Mouse (Mus musculus) embryo, embryonic 11.5 days (tissue): ENCODE data around the gene Necab2.

Source experiments
- DNase-seq: peaks from one replicate; pipeline ENCODE4 v3.0.0-alpha.2; 2012; ENCODE audit warnings: low read depth, low spot score

Necab2 gene

DNA sequence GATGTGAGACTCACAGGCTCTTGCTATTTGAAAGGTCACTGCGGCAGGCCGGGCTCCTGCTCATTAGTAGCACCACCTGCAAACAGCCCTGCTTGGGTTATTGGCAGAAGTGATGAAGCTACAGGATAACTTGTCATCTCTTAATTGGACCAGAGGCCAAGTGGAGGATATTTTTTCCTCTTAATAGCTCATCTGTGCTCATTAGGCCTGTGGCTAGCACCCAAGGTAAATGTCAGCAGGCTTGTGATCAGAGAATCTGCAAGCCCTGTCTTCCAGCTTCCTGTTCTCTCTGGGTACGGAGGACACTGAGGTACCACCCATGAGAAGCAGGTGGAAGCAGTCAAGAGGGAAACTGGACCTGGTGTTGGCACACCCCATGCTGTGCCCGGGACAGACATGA is 4.6 kb downstream of the Necab2 start:
- DNase-seq, result no peak

DNA sequence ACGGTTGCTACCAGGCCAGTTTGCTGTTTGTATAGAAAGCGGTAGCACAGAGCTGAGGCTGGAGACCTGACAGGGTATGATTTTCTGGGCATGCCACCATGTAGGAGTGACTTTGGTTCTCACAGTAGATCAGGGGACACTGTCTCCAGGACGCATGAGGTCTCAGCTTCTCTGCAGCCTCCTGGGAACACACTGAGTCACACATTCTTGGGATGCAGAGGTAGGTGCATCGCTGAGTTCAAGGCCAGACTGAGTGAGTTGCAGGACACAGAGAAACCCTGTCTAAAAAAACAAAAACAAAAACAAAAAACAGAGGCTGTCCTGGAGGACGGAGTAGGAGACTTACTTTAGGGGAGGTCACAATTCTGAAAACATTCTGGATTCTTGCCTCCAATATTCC is 6.4 kb downstream of the Necab2 start:
- DNase-seq, result no peak

DNA sequence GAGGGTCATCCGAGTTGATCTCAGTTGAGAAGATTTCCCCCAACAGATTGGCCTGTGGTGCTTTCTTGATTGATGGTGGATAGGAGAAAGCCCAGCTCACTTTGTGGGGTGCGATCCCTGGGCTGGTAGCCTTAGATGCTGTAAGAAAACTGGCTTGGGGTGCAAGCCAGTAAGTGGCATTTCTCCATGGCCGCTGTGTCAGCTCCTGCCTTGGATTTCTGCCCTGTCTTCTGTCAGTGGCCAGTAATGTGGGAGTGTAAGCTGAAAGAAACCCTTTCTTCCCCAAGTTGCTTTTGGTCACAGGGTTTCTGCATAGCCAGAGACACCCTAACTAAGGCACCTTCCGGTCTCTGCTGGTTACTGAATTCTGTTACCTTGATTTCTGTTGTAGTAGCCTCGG is 9.5 kb downstream of the Necab2 start:
- no peak for DNase-seq

DNA sequence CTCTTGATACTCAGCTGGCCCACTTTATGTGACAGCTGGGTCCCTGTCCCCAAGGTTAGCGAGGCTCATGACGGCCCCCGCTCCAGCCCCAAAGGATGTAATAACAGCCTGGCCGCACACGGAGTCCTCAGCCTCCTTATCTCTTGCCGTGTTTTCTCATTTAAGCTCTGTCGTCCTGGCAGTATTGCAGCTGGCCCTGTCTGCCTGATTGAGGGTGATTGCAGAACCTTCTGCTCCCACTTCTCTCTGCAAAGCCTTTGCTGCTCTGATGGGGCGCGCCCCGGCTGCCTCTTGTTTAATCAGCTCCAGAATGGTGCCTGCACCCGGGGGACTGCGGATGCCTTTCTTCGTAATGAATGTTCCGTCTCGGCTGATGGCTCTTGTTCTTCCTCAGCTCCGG is 13.2 kb downstream of the Necab2 start:
- DNase-seq, result no peak

DNA sequence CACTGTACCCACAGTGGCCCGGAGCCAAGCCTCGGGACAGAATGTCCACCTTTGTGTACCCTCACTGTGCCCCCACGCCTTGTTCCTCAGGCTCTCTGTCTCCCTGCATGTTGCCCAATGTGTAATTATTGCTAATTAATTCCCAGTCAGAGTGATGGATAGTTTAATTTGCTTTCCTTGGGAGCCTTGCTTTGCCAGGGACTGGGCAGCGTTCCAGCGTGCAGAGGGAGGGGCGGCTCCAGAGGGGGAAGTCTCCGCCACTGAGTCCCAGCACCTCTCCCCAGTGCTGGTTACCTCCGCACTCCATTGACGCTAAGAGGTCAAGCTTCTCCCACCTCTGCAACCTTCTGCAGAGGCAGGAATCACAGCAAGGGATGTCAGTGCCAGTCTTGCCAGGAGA is 14.8 kb downstream of the Necab2 start:
- DNase-seq, result no peak

DNA sequence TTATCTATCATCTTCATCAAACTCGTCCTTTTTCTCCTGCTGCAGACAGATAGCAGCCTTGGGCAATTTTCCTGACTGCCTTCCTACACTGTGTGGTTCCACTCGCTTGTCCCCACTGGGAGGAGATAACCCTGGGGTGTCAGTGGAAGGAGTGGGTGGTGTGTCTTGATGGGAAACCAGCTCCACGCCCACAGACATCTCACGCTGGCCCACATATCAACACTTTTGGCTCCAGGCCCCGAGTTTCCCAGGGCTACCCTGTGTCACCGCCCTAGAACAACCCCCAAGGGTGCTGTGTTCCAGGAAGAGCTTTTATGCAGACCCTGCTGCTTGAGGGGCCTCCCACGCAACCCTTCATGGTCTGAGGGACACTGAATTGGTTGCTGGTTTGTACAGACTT is 17.2 kb downstream of the Necab2 start:
- no peak for DNase-seq

DNA sequence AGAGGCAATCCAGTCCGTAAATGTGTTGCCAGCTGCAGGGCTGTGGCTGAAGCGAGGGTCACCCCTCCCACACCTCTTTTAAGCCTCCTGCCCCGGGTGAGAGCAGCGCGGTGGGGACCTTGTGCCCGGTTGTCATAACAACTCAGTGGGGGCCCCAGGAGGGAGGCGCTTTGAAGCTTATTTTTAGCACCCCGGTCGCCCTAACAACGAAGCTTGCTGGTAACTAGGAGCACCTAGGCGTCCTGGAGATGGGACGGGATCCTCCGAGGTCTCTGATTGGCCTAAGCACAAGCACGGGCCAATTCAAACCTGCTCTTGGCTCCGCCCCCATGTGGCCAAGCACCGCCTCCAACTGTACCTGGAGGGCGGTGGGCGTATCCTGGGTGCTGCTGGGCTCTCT is 19.6 kb downstream of the Necab2 start:
- DNase-seq, result no peak

DNA sequence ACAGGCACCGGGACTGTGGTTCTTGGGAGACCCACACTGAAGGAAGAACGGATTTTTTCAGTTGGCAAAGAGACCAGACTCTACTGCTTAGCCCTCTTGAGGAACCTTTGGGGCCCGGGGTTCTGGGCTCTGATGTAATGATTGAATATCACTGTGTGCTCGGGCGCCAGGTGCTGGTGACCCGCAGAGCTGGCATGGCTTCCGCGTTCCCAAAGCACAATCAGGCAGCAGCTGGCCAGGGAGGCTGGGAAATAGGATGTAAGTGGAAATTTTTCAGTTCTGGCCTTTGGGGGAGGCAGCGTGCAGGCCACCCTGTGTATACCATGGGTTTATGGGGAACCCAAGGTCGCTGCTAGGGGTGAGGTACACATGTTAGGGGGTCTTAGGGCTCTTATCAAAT is 20.3 kb downstream of the Necab2 start:
- no peak for DNase-seq

DNA sequence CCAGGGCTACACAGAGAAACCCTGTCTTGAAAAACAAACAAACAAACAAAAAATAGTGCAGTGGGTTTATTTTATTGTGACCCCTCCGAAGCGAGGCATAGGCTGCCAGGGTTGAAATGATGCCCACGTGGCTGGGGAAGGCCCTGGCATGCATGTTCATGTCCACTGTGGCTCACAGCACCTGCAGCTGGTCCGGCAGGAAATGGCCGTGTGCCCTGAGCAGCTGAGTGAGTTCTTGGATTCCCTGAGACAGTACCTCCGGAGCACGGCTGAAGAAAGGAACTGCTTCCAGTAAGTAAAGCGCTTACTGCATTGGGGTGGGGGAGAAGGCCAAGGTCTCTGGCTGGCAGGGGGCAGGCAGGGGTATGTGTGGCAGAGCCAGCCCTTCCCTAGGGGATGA is 21.6 kb downstream of the Necab2 start:
- no peak for DNase-seq

DNA sequence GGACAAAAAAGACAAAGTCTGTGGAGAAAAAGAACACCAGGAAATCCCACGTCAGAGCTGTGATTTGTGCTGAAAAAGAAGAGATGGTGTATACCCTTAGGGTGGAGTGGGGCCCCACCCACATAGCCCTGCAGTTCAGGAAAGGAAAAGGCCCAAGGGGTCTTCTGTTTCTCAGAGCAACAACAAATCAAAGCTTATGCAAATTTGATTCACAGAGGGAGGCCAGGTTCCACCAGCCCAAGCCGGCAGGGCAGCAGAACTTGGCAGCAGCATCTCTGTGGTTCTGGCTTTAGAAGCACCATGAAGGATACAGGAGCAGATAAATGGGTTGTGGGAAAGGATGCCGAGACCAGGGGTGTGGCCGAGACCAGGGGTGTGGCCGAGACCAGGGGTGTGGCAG is 32.2 kb downstream of the Necab2 start:
- DNase-seq, result no peak

DNA sequence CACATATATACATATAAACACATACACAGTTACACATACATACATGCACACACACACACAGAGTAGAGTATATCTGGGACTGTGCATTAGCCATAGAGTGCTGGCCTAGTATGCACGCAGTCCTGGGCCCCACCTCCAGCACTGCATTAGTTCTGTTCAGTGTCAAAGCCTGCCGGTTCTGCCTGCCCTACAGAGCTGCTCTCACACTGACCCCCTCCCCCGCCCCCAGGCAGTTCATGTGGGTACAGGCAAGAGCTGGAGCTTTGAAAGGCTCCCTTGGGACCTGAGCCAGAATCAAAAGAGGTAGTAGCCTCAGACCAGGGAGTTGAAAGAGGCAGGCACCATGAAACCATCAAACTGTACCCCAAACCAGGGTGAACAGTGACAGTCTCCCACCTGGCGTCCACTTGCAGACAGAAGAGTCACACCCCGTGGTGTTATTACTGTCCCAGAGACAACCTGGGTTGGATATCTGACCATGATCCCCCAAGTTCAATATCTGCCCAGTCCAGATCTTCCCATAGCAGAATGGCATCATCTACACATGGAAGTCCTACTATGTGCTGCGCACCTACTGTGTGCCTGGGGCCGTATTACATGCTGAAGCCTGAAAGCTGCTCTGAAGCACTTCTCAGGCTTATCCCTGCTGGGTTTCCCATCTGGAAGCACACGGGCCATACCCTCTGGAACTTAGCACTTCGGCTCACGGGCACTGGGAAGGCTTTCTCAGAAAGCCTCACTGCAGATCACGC is 37.8 kb downstream of the Necab2 start:
- DNase-seq, result no peak

DNA sequence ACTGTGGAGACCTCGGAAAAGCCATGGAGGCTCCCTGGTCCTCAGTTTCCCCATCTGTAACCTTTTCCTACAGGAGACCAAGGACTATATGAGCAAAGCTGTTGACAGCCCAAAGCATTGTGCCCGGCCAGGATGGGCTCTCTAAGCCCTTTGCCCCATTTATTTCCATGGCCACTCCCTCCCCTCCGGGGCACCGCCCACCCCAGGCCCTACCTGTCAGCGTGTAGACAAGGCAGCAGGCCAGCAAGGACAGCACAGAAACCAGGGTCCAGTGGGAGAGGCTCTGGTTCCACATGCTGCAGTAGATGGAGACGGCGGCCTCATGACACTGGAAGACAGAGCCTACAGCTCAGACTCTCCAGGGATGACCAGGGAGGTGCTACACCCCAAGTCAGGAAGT is 40.6 kb downstream of the Necab2 start:
- DNase-seq, result no peak

DNA sequence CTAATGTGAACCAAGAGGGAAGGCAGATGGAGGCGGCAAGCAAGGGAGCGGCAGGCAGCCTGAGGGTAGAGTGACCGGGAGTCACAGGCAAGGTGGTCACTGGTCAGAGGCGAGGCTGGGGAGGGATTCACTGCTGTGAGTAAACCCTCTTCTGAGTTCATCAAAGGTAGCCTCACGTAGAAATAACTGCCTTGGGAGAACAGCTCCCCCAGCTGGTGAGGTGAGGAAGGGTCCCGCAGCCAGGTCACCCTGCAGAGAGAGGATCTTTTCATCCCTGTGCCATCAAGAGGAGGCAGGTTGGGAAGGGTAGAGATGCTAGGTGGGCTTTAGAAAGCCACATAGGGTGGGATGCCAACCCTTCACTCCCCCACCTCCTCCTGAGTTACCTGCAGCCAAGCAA is 50.3 kb downstream of the Necab2 start:
- no peak for DNase-seq

DNA sequence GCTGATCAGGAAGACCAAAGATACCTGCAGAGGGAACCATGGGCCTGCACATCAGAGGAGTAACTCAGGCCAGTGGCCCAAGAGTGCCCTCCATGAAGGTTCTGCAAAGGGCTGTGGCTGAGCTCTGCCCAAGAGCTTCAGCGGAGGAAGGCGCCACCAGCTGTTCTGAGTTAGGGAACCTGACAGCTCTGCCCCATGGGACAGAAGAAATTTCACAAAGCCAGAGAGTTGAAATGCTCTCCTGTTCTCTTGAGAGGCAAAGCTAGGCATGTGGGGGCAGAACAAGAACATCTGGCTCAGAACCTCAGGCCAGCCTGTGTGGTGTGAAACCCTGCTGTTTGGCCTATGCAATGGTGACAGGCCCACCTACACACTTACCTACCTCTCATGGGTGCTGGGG is 53.3 kb downstream of the Necab2 start:
- no peak for DNase-seq

DNA sequence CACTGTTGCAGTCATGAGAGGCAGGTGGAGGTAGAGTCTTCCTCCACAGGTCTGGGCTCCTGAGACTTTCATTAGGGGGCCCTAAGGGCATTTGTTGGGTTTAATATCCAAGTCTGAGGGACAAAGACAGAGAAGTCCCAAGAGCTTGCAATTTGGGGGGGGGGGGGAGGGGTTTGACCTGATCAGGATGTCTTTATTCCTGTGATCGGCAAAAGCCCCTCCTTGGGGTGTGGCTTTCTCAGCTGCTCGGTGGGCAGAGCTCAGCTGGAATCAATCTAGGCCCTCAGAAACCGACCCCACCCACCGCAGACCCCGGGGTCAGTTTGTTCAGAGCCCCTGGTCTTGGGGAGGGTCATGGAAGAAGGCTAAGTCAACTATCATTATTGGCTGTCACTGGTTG is 55.1 kb downstream of the Necab2 start, which contains the start of gene Slc38a8:
Gene Slc38a8 (minus strand): TSS at position 101 of the 400 bp plus-strand sequence.
- DNase-seq, result no peak

DNA sequence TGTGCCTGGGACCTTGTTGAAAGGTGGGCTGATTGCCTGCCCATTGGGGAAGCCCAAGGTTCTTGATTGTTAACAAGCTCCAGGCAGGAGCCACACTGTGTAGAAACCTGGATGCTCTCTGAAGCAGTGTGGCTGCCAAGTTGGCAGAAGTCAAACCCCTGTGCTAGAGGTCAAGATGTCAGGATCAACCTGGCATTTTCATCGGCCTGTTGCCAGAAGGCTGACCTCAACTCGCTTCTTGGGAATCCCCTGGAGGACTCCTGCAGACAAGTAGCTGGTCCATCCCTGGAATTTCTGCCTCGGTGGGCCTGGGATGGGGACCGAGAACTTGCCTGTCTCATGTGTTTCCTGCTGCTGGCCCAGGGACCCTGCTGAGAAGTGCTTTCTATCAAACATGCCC is 55.6 kb downstream of the Necab2 start:
- no peak for DNase-seq

DNA sequence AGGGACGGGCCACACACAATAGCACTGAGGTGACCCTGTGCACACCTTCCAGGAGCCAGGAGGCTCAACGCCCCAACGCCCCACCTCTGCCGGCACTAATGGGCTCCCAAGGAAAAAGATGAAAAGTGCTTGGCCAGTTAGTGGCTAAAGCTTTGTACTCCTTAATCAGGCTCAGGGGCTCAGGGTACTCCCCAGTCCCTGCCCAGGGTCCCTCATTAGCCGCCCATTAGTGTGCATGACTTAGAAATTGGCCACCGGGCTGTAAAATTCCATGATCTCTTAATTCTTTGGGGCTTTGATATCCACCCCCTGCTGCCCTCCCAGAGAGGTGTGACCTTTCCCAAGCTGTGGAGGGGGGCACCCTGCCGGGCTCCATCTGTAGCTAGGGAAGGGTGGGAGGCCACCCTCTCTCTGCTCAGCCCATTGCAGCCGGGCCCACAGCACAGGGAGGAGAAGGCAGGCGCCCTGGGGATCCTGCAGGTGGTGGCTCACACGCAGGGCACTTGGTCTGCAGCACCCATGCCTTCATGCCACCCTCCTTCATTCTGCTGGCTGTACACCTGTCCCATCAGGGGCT is 56.8 kb downstream of the Necab2 start:
- no peak for DNase-seq

DNA sequence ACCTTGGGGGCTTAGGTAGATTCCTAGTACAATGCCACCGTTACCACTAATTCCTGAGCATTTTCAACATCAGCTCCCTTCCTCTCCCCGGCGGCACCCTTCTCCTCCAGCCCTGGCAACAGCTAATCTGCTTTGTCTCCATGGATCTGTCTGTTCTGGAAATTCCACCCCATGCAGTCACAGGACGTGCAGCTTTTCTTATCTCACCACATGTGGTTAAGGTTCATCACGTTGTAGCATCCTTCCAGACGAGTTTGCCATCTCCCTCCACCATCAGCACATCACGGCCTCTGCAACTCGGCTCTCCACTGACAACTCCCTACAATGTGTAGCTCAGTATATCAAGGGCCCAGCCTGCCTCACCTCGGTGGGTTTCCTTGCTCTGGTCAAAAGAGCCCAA is 59.0 kb downstream of the Necab2 start:
- DNase-seq, result no peak

DNA sequence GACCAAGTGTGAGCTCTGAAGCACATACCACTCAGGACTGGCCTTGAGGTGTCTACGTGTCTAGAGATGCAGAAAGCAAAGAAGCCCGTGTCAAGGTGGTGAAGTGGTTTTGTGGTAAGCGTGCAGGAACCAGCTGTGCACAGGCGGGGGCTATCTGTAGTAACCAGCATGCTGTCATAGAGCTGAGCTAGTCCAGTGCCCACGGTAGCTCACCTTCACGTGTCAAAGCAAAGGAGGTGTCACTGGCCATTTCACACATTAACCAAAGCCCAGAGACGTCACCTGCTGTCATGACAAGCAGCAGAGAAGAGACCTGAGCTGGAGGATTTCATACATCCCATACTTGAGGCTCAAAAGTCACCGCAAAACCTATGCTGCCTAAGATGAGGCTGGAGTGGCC is 59.6 kb downstream of the Necab2 start:
- DNase-seq, result no peak

DNA sequence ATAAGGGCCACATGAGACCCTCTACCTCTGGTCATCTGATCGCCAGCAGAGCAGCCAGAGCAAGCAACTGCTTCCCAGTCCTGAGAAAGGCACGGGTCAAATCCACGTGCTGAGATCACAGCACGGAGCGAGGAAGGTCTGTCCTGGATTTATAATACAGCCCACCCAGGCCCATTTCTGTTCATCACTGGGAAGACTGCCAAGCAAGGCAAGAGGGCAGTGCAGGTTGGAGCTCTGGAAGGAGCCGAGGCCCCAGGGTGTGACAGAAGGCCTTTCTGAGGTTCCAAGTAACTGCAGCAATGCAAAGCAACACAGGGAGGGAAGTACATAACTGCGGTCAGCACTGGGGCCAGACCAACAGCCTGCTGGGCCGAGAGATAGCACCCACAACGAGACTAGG is 64.0 kb downstream of the Necab2 start:
- DNase-seq, result no peak

DNA sequence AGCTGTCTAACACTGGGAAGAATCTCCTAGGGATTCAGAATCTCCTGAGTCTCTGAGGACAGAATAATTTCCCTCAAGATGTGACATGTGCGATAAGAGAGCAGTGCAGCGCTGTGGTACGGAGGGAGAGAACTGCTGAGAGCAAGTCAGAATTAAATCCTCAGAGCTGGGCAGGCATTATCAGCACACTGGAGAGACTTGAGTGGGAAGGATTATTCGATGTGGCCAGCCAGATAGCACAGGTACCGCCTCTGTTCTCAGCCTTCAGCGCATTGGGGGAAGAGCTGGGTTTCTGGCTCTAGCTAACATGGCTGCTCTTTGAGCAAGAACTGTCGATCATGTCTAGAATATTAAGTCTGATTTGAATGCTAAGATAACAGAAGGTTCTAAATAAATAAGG is 65.2 kb downstream of the Necab2 start:
- DNase-seq, result no peak

DNA sequence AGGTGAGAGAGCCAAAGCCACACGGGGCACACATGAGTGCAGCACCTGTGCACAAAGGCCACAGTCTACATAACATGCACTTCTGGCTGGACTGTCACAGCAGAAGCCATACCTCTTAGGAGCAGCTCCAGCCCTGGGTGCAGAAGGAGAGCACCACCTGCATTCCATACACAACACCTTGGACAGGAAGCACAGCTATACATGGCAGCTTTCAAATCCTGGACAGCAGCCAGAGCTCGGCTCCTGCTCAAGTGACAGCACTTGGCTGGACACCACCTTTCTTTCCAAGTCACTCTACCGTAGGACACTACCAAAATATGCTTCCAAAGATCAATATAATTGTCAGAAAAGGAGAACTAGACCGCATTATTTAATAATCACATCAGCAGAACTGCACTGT is 66.9 kb downstream of the Necab2 start:
- no peak for DNase-seq

DNA sequence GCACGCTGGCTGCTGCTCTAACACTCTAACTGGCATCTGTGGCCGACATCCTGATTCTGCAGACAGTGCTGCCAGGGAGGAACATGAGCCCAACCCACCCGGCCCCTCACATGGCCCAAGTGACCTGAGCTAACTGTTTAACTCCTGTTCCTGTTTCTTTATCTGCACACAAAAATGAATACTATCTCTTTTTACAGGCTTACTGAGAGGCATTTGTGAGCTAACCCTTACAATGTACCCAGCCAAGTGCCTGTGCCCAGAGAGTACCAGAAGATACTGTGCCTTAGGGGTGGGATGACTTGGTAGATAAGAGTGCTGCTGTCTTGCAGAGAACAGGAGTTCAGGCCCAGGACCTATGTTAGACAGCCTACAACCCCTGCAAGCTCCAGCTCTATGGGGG is 68.4 kb downstream of the Necab2 start:
- no peak for DNase-seq

DNA sequence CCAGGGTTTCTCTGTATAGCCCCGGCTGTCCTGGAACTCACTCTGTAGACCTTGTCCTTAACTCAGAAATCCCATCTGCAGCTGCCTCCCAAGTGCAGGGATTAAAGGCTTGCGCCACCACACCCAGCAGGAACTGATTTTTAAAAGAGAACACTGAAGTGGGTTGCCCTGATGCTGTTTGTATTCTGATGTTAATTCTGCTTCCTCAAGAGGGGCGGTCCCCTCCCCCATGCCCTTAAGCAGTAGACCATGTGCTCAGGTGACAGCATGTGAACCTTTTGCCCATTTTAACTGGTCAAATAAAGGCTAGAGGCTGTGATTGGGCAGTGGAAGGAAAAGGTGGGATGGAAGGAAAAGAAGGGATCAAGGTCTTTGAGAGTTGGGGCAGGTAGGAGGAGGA is 69.2 kb downstream of the Necab2 start:
- DNase-seq, result no peak
